ENCODE assay signal across 17 mouse cellular contexts in the genomic region with DNA sequence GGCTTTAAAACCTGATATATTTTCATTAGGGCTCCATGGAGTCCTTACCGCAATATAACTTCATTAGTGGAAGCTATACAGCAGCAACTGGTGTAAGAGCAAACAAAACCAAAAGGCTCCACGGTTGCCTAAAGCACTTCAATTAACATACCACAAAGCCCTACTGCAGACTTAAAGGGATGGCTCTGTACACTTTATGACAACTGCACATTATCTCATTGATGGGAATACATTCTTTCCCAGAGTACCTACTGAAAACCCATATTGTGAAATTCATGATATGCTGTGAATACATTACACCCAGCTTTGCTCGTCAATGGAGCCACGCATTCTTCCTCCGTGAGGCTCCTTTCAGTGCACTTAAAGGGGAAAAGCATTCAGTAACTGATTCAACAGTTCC.
"Had no signal": no experiment of that assay in that cellular context is flagged by ENCODE, and none has a peak within 500 bp of the region (broad histone marks: within the 10 kb centered on the region; RNA-seq: fewer than 3 reads in every experiment).

No protein-coding gene starts in this region.

- H3K9me3 ChIP-seq: limb, embryonic 12.5 days; limb, embryonic 15.5 days; lung, embryonic 15.5 days; megakaryocyte, embryonic 14.5 days; midbrain, embryonic 13.5 days had no signal

- H3K27ac ChIP-seq: limb, embryonic 12.5 days; limb, embryonic 15.5 days; liver, embryonic 14.5 days; lung, embryonic 15.5 days; midbrain, embryonic 13.5 days had no signal

- H3K9ac ChIP-seq: limb, embryonic 12.5 days; limb, embryonic 15.5 days; liver, embryonic 14.5 days; liver, postnatal 0 days; lung, embryonic 15.5 days; midbrain, embryonic 13.5 days had no signal

- DNase-seq: kidney, adult 9 months; kidney, postnatal 14 days; kidney, postnatal 4 days; left cerebral cortex, postnatal 4 days; liver, postnatal 0 days; lung, postnatal 10 days; lung, postnatal 36 days; thymus, adult 18-20 months; thymus, postnatal 36 days had no signal

- H3K4me2 ChIP-seq: limb, embryonic 12.5 days; limb, embryonic 15.5 days; liver, embryonic 11.5 days; lung, embryonic 15.5 days; midbrain, embryonic 13.5 days had no signal

- H3K27me3 ChIP-seq: limb, embryonic 12.5 days; limb, embryonic 15.5 days; lung, embryonic 15.5 days; megakaryocyte, embryonic 14.5 days; midbrain, embryonic 13.5 days had no signal

- ATAC-seq: liver, postnatal 0 days; midbrain, embryonic 13.5 days; midbrain, embryonic 16.5 days had no signal

- H3K4me3 ChIP-seq: limb, embryonic 12.5 days; limb, embryonic 15.5 days; lung, embryonic 15.5 days; megakaryocyte, embryonic 14.5 days; midbrain, embryonic 13.5 days had no signal

- H3K4me1 ChIP-seq: limb, embryonic 12.5 days; limb, embryonic 15.5 days; lung, embryonic 15.5 days; midbrain, embryonic 13.5 days had no signal
